1 mouse cellular context compared by ENCODE assay signal in the genomic region with DNA sequence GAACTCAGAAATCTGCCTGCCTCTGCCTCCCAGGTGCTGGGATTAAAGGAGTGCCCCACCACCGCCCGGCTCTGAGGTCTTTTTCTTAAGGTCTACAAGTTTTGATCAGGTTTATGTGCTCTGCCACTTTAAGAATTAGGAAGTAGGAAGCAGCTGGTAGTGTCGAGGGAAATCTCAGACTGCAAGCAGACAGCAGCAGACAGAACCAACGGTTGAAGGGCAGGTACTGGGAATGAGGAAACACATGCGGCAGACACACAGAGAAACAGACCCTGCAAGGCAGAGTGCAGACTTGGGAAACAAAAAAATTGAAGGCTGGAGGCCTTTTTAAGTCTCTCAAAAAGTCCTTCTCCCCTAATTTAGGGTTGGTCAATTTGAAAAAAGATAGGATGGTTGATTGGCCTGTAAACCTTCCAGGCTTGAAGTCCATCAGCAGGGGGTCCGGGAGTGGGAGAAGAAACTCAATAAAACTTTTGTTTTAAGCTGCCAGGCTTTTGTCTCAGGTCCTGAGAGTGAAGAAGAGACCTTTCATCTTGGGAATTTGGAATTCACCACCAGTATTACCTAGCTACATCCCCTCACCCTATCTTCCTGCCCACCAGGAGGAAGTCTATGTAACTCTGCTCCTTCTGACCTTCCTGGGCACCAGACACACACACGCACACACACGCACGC.
TF ChIP-seq lines count a peak whose summit lies in the region.

No protein-coding gene starts in this region.

TF ChIP-seq in CH12.LX, 34 proteins besides CTCF, POLR2A, EP300 and RAD21 (continued from another document):
- no peak for TF ChIP-seq MXI1 (IDR thresholded peaks at IDR 0.05; ENCODE audit: low read depth, low read length)
- TF ChIP-seq SMC3 (IDR thresholded peaks at IDR 0.05; ENCODE audit: low read depth, low read length): no peak
